Mouse (Mus musculus) cortical plate, adult 2 months (tissue): ENCODE measurements at regions not wholly inside any gene's neighbourhood (a gene's known extent, or its start where the extent isn't known, plus 50 kb on each side); places are given as distances from the start of the nearest gene placed in this dataset.

Source experiments
- CTCF ChIP-seq: fragments of 200-500 bp; IDR thresholded peaks from 2 replicates; pipeline ENCODE4 v1.5.1; 2011; ENCODE audit warnings: mild to moderate bottlenecking, control low read depth, low read length; ENCODE audit not compliant: insufficient read depth; ENCODE audit errors: extremely low read depth
- POLR2A ChIP-seq: fragments of 200-500 bp; IDR thresholded peaks from 2 replicates; pipeline ENCODE4 v1.6.1; 2011; ENCODE audit warnings: mild to moderate bottlenecking, low read length, control low read depth; ENCODE audit not compliant: insufficient read depth; ENCODE audit errors: extremely low read depth

DNA sequence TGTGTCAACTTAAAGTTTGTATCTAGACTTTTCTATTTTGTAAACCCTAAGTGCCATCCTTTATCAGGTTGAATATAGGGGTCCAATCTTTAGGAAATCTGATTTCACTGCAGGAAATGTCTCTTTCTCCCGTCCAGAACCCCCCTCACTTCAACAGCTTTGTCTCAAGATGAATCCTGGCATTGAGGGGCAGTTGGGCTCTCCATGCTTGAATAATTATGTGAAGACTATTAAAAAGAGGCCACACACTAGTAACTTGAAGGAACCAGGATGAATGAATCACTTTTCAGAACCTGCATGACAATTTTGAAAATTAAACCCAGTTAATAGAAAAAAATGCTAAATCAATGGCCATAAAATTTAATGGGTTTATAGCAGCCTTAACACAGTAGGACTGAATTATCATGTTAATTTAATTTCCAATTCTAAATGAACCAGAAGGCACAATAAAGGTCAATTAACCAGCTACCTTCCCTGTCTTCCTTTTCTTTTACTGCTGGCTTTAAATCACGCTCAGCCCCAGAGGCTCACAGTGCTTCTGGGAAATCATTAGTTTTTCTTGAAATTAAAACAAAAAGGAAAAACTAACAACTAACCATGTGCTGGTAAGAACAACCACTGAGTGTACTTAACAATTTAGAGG lies 185.3 kb upstream of the Fam92a start:
- TF ChIP-seq CTCF (no peak), POLR2A (no peak)
